27 mouse cellular contexts compared by ENCODE assay signal in genomic region chr9:65239731-65240130, GRCm38 (mm10). TPM values are rescaled to one million over a fixed set of nuclear protein-coding genes. Genes with fewer than 3 reads are reported as not detected.
DNase-seq lines count a peak whose midpoint lies in the region; ATAC-seq and TF ChIP-seq lines count a peak whose summit lies in the region.
"Had no signal": no experiment of that assay in that cellular context is flagged by ENCODE, and none has a peak within 500 bp of the region (broad histone marks: within the 10 kb centered on the region; RNA-seq: fewer than 3 reads in every experiment).

No protein-coding gene starts in this region.

- H3K27ac ChIP-seq in heart, adult 2 months: no peak overlapping the region
- H3K27ac ChIP-seq in liver, postnatal 0 days (ENCODE audit: low read depth): no peak overlapping the region
- no peak overlapping the region for H3K27ac ChIP-seq in liver, embryonic 12.5 days
- H3K27ac ChIP-seq: heart, embryonic 15.5 days; midbrain, embryonic 15.5 days; stomach, embryonic 15.5 days had no signal

- TF ChIP-seq EP300 in heart, adult 2 months (IDR thresholded peaks at IDR 0.05; ENCODE audit: insufficient read depth, low read depth, low read length): no peak
- no peak for TF ChIP-seq EP300 in liver, postnatal 0 days (IDR thresholded peaks at IDR 0.05; ENCODE audit: low read depth)

- H3K9me3 ChIP-seq in liver, postnatal 0 days (ENCODE audit: low read length): no peaks in the 10 kb centered on the region
- H3K9me3 ChIP-seq in liver, embryonic 12.5 days (replicated peaks): no peaks in the 10 kb centered on the region
- H3K9me3 ChIP-seq in E14TG2a.4 (ENCODE audit: low read length): no peaks in the 10 kb centered on the region
- H3K9me3 ChIP-seq: heart, embryonic 15.5 days; midbrain, embryonic 15.5 days; stomach, embryonic 15.5 days had no signal

- no peak for DNase-seq in heart, adult 2 months
- no peak for DNase-seq in heart, postnatal 10 days
- no peak for DNase-seq in liver, postnatal 0 days
- peak; percentile 68 for DNase-seq in ZHBTc4 (ENCODE audit: low read depth, low spot score)
- no peak for DNase-seq in embryo, embryonic 11 days
- DNase-seq in embryo, embryonic 9.5 days (ENCODE audit: extremely low spot score): no peak
- DNase-seq: adrenal gland, adult 8-10 months; B cell, adult 2 months; cerebellum, adult 18-20 months; cerebellum, postnatal 25 days; heart, postnatal 4 days; kidney, adult 2 months; kidney, postnatal 14 days; layer of hippocampus, postnatal 36 days; lung, adult 18-20 months; thymus, adult 18-20 months; thymus, postnatal 4 days had no signal

- no peak for ATAC-seq in liver, postnatal 0 days
- no peak for ATAC-seq in liver, embryonic 12.5 days
- ATAC-seq: forebrain, embryonic 16.5 days; hindbrain, embryonic 16.5 days; midbrain, embryonic 15.5 days had no signal

- intact Hi-C loops in heart, adult 2 months (cut with DNase I): no loop called here
- intact Hi-C loops in heart, postnatal 10 days (cut with DNase I): no loop called here

- no peak for TF ChIP-seq POLR2A in heart, adult 2 months (IDR thresholded peaks at IDR 0.05; ENCODE audit: insufficient read depth, low read depth, low read length)

- no peak overlapping the region for H3K4me2 ChIP-seq in liver, postnatal 0 days (ENCODE audit: low read depth, low read length)
- no peak overlapping the region for H3K4me2 ChIP-seq in liver, embryonic 12.5 days
- H3K4me2 ChIP-seq: heart, embryonic 15.5 days; midbrain, embryonic 15.5 days; stomach, embryonic 15.5 days had no signal

- no peaks in the 10 kb centered on the region for H3K36me3 ChIP-seq in heart, adult 2 months (ENCODE audit: control insufficient read depth, insufficient read depth, low read length)
- H3K36me3 ChIP-seq in liver, postnatal 0 days (replicated peaks; ENCODE audit: insufficient read depth, low read length): peaks cover 8% of the 10 kb centered on the region
- peaks cover 27% of the 10 kb centered on the region for H3K36me3 ChIP-seq in liver, embryonic 12.5 days
- H3K36me3 ChIP-seq in E14TG2a.4 (ENCODE audit: insufficient read depth, low read length): peaks cover 34% of the 10 kb centered on the region
- H3K36me3 ChIP-seq: midbrain, embryonic 15.5 days; stomach, embryonic 15.5 days had no signal

- no peaks in the 10 kb centered on the region for H3K79me2 ChIP-seq in heart, adult 2 months (replicated peaks; ENCODE audit: control insufficient read depth, insufficient read depth, low read length)

- H3K4me1 ChIP-seq in heart, adult 2 months (ENCODE audit: control insufficient read depth, insufficient read depth, low read length): no peaks in the 10 kb centered on the region
- H3K4me1 ChIP-seq in liver, postnatal 0 days (ENCODE audit: insufficient read depth): peaks cover 7% of the 10 kb centered on the region; the same call in 1 of the 2 replicates
- peaks cover 13% of the 10 kb centered on the region for H3K4me1 ChIP-seq in liver, embryonic 12.5 days
- H3K4me1 ChIP-seq in E14TG2a.4 (replicated peaks; ENCODE audit: low read depth, low read length): peaks cover 30% of the 10 kb centered on the region
- H3K4me1 ChIP-seq: heart, embryonic 15.5 days; midbrain, embryonic 15.5 days had no signal

- peak; percentile 14; the same call in 1 of the 2 replicates for TF ChIP-seq CTCF in heart, adult 2 months (IDR thresholded peaks at IDR 0.05)
- peak; percentile 18; the same call in 1 of the 2 replicates for TF ChIP-seq CTCF in liver, postnatal 0 days (IDR thresholded peaks at IDR 0.05; ENCODE audit: low read depth)
- TF ChIP-seq CTCF in E14TG2a.4 (conservative IDR thresholded peaks at IDR 0.05; ENCODE audit: low read length): peak; percentile 34

- no peaks in the 10 kb centered on the region for H3K27me3 ChIP-seq in heart, adult 2 months (ENCODE audit: control insufficient read depth, insufficient read depth, low read length)
- no peaks in the 10 kb centered on the region for H3K27me3 ChIP-seq in liver, postnatal 0 days (ENCODE audit: insufficient read depth, low read length)
- 0 out of 2 replicates have a peak, but pooled peaks cover 13% of the 10 kb centered on the region for H3K27me3 ChIP-seq in liver, embryonic 12.5 days (replicated peaks)
- H3K27me3 ChIP-seq in E14TG2a.4 (ENCODE audit: insufficient read depth, low read length): 0 out of 2 replicates have a peak, but pooled peaks cover 3% of the 10 kb centered on the region
- H3K27me3 ChIP-seq: heart, embryonic 15.5 days; midbrain, embryonic 15.5 days; stomach, embryonic 15.5 days had no signal

- 93% methylated on average over 5 of the region's 5 CpGs for WGBS in heart, adult 2 months
- WGBS in liver, postnatal 0 days (ENCODE audit: insufficient replicate concordance): 85% methylated on average over 5 of the region's 5 CpGs
- 74% methylated on average over 5 of the region's 5 CpGs for WGBS in liver, embryonic 12.5 days (ENCODE audit: insufficient replicate concordance)

- H3K9ac ChIP-seq in heart, adult 2 months (ENCODE audit: low read depth, low read length): no peak overlapping the region
- no peak overlapping the region for H3K9ac ChIP-seq in liver, postnatal 0 days (replicated peaks)
- H3K9ac ChIP-seq in liver, embryonic 12.5 days: no peak overlapping the region
- H3K9ac ChIP-seq: heart, embryonic 15.5 days; midbrain, embryonic 15.5 days; stomach, embryonic 15.5 days had no signal

- no peak overlapping the region for H3K4me3 ChIP-seq in heart, adult 2 months
- no peak overlapping the region for H3K4me3 ChIP-seq in liver, postnatal 0 days (ENCODE audit: low read depth, low read length)
- H3K4me3 ChIP-seq in liver, embryonic 12.5 days: no peak overlapping the region
- peak overlapping the region; percentile 53 for H3K4me3 ChIP-seq in E14TG2a.4 (replicated peaks; ENCODE audit: low read length)
- H3K4me3 ChIP-seq: heart, embryonic 15.5 days; midbrain, embryonic 15.5 days; myocyte; stomach, embryonic 15.5 days had no signal

RNA-seq across cellular contexts. Expression of gene Cilp, which starts 25.2 kb away (rescaled TPM):
- total RNA-seq in heart, adult 2 months (2021): 1 to 10 TPM; 3.0 to 4.8 TPM
- 4.8 and 10.1 TPM in 2 replicates for polyA plus RNA-seq in heart, adult 2 months (2012; rRNA removed)
- total RNA-seq in heart, postnatal 10 days (2021): 1 to 10 TPM; 5.4 to 6.6 TPM
- polyA plus RNA-seq in liver, postnatal 0 days (2015; fragmentation: Nextera tagmentation; extraction: Ambion mirVana): 0.06 and 0.08 TPM in 2 replicates
- polyA plus RNA-seq in liver, embryonic 12.5 days (2016; fragmentation: Nextera tagmentation; extraction: Ambion mirVana): 0.06 TPM in 1 of 2 replicates, not detected in the other
- total RNA-seq: layer of hippocampus, adult 18-20 months; layer of hippocampus, postnatal 36 days; megakaryocyte, adult 5-6 weeks had no signal

RNA-seq across cellular contexts. Expression of gene Parp16, which starts 44.6 kb away (rescaled TPM):
- 1 to 10 TPM; 2.6 to 3.1 TPM for total RNA-seq in heart, adult 2 months (2021)
- 3.7 and 4.8 TPM in 2 replicates for polyA plus RNA-seq in heart, adult 2 months (2012; rRNA removed)
- total RNA-seq in heart, postnatal 10 days (2021): 1 to 10 TPM; 5.1 to 5.9 TPM
- polyA plus RNA-seq in liver, postnatal 0 days (2015; fragmentation: Nextera tagmentation; extraction: Ambion mirVana): 11.7 and 12.0 TPM in 2 replicates
- 7.7 and 8.6 TPM in 2 replicates for polyA plus RNA-seq in liver, embryonic 12.5 days (2016; fragmentation: Nextera tagmentation; extraction: Ambion mirVana)

RNA-seq across cellular contexts. Expression of gene Clpx, which starts 54.3 kb away (rescaled TPM):
- total RNA-seq in heart, adult 2 months (2021): 100 to 1,000 TPM in 1 of 2 experiments, 10 to 100 TPM in 1; 98.8 to 114 TPM
- 18.0 and 32.2 TPM in 2 replicates for polyA plus RNA-seq in heart, adult 2 months (2012; rRNA removed)
- 10 to 100 TPM; 76.3 to 83.4 TPM for total RNA-seq in heart, postnatal 10 days (2021)
- 109 and 119 TPM in 2 replicates for polyA plus RNA-seq in liver, postnatal 0 days (2015; fragmentation: Nextera tagmentation; extraction: Ambion mirVana)
- 34.9 and 36.8 TPM in 2 replicates for polyA plus RNA-seq in liver, embryonic 12.5 days (2016; fragmentation: Nextera tagmentation; extraction: Ambion mirVana)
